Mouse (Mus musculus) testis, adult 2 months (tissue): ENCODE measurements around the gene Atg7.

Experiments used
- CTCF ChIP-seq: fragments of 200-500 bp; IDR thresholded peaks from 2 replicates; pipeline ENCODE4 v1.5.1; 2012; ENCODE audit warnings: low read depth, mild to moderate bottlenecking, inconsistent platforms, low read length, moderate library complexity; ENCODE audit not compliant: control insufficient read depth, insufficient read depth, insufficient replicate concordance
- POLR2A ChIP-seq: fragments of 200-500 bp; IDR thresholded peaks from 2 replicates; pipeline ENCODE4 v1.6.1; 2012; ENCODE audit warnings: low read depth, mild to moderate bottlenecking, inconsistent platforms, low read length, moderate library complexity; ENCODE audit not compliant: control insufficient read depth

DNA sequence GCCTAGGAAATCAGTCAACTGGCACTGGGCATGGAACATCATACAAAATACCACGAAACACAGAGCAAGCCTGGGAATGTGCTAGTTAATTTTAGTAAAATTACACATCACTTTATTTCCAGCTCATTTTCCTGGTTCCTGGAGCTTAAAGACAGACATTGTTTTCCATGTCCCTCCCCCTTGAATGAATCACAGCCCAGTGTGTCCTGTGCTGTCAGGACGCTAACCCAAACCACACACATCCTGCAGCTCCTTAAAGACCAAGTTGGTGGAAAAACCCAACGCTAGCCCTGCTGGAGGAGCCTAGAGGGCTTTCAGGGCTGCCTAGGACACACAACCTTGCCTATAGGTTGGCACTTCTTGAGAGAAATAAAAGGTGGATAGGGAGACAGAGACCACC, 223.2 kb downstream of the Atg7 start:
- TF ChIP-seq CTCF (no peak), POLR2A (no peak)
